Mouse (Mus musculus): ENCODE results near the gene Zmynd8.

DNA sequence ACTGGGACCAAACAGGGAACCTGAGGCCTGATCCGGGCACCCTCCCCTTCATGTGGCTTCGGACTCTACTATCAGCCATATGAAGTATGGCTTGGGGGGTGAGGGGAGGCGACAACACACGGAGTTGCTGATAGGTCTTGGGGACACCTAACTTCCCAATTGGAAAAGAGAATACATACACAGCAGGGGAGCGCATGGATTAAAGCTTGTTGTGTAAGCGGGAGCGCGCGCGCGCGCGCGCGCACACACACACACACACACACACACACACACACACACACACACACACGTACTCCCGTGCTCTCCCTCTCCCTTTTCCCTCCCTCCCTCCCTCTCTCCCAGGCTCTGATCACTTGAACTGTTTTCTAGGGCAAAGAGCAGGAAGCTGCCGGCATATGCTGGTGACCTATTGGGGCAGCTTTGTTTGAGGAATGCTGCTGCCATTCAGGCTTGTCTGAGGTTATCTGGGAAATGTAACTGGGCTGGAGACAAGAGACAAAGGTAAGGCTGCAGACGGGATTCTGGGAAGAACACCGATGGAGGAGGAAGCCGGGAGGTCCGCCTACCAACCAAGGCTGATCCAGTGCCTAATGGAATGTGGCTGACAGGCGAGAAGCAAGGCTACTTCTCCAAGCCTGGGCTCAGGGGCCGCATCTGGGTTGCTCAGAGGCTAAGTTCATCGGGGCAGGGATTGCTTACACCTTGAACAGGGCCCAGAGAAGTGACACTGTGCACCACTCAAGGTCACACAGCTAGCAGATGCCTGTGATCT lies 11.8 kb downstream of the Zmynd8 start:
- TF ChIP-seq CTCF (IDR thresholded peaks at IDR 0.05; ENCODE audit: borderline replicate concordance, insufficient read depth, low read length): no peak
- TF ChIP-seq POLR2A (IDR thresholded peaks at IDR 0.05; ENCODE audit: low read depth, low read length): no peak

Data from embryonic fibroblast, embryonic 13.5 days (primary cell).